Mouse (Mus musculus): ENCODE data around the gene Per2. TPM values are rescaled to one million over a fixed set of nuclear protein-coding genes. Genes with fewer than 3 reads are reported as not detected.
A peak's percentile ranks its signal among the peaks of the same experiment; 100 is the strongest.

Gene Per2
- polyA plus RNA-seq, 1 experiment from 2014 or later = 3.6 TPM

GRCm38 (mm10) chr1:91405406-91406169, 53.5 kb downstream of the Per2 start:
- Histone ChIP-seq H3K4me2 (replicated peaks) (no peak overlapping the region), H3K27me3 (replicated peaks) (no peaks in the 10 kb centered on the region; the same call in 1 of the 2 replicates), H3K27ac (no peak overlapping the region), H3K9ac (no peak overlapping the region), H3K36me3 (no peaks in the 10 kb centered on the region), H3K9me3 (no peaks in the 10 kb centered on the region), H3K4me1 (no peaks in the 10 kb centered on the region), H3K4me3 (no peak overlapping the region)
- ATAC-seq (ENCODE audit: low FRiP score, low read depth) = no peak
- WGBS = 60% methylated on average over 23 of the region's 23 CpGs

GRCm38 (mm10) chr1:91404976-91405375, 54.1 kb downstream of the Per2 start:
- Histone ChIP-seq H3K4me2 (replicated peaks) (no peak overlapping the region), H3K27ac (no peak overlapping the region), H3K9me3 (no peaks in the 10 kb centered on the region), H3K27me3 (replicated peaks) (no peaks in the 10 kb centered on the region; the same call in 1 of the 2 replicates), H3K4me1 (no peaks in the 10 kb centered on the region), H3K4me3 (no peak overlapping the region), H3K36me3 (no peaks in the 10 kb centered on the region), H3K9ac (no peak overlapping the region)
- ATAC-seq (ENCODE audit: low FRiP score, low read depth) = no peak
- 30% methylated on average over 1 of the region's 1 CpGs for WGBS

GRCm38 (mm10) chr1:91398260-91399062, 60.7 kb downstream of the Per2 start, which contains the start of gene Ilkap:
TSS of gene Ilkap (minus strand) at chr1:91398815.
- WGBS = under 1% methylated on average over 91 of the region's 91 CpGs

DNA sequence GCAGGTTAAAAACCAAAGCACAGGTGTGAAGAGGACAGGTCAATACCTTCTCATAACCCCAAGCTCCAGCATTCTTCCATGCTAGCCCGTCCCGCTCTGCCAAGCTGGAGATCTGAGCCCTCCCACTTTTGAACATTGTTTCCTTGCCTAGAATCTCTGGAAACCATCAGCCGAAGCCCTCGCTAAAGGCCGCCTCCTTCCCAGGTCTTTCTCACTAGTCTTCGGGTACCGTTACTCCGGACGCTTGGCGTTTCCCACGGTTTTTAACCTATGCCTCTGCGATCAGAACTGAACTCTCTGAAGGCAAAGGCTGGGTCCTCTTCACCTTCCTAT, 61.2 kb downstream of the Per2 start:
- Histone ChIP-seq H3K36me3 (peaks cover 20% of the 10 kb centered on the region), H3K9ac (peak overlapping the region; percentile 90), H3K9me3 (no peaks in the 10 kb centered on the region), H3K27ac (peak overlapping the region; percentile 53; the same call in 1 of the 2 replicates), H3K27me3 (replicated peaks) (no peaks in the 10 kb centered on the region), H3K4me2 (replicated peaks) (peak overlapping the region; percentile 93), H3K4me1 (peaks cover 16% of the 10 kb centered on the region), H3K4me3 (peak overlapping the region; percentile 86)
- ATAC-seq (ENCODE audit: low FRiP score, low read depth) = no peak
- WGBS = 3% methylated on average over 12 of the region's 12 CpGs

More at GRCm38 (mm10) chr1:91398260-91399062, 60.7 kb downstream of the Per2 start, which contains the start of gene Ilkap:
- Histone ChIP-seq H3K4me2 (replicated peaks) (peak within 1 kb of the TSS; percentile 93), H3K27ac (peak within 1 kb of the TSS; percentile 63), H3K4me3 (peak within 1 kb of the TSS; percentile 86), H3K4me1 (peaks cover 16% of the 10 kb centered on the region), H3K9me3 (no peaks in the 10 kb centered on the region), H3K36me3 (peaks cover 15% of the 10 kb centered on the region), H3K9ac (peak within 1 kb of the TSS; percentile 90), H3K27me3 (replicated peaks) (no peaks in the 10 kb centered on the region)
- peak; percentile 94 for ATAC-seq (ENCODE audit: low FRiP score, low read depth)

DNA sequence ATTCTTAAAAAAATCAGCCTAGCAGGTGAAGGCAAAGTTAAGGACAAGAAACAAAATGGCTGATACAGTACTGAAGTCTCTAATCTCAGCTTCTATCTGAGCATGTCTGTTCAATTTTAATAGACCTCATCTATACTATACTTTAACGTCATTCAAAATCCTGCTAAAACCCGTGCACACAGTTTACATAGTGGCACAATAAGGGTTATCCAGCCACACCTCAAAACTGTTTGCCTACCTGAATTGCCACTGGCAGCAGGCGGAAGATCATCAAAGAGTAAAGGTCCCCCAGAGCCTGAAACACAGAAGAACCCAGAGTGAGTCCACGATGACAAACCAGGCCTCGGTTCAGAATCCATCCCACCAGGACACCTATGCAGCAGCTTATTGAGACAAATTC, 68.8 kb downstream of the Per2 start:
- Histone ChIP-seq H3K4me3 (no peak overlapping the region), H3K27me3 (replicated peaks) (no peaks in the 10 kb centered on the region), H3K9ac (no peak overlapping the region), H3K9me3 (no peaks in the 10 kb centered on the region), H3K4me1 (no peaks in the 10 kb centered on the region), H3K27ac (no peak overlapping the region), H3K4me2 (replicated peaks) (no peak overlapping the region), H3K36me3 (peaks cover 69% of the 10 kb centered on the region)
- ATAC-seq (ENCODE audit: low FRiP score, low read depth) = no peak
- WGBS = 95% methylated on average over 5 of the region's 5 CpGs

DNA sequence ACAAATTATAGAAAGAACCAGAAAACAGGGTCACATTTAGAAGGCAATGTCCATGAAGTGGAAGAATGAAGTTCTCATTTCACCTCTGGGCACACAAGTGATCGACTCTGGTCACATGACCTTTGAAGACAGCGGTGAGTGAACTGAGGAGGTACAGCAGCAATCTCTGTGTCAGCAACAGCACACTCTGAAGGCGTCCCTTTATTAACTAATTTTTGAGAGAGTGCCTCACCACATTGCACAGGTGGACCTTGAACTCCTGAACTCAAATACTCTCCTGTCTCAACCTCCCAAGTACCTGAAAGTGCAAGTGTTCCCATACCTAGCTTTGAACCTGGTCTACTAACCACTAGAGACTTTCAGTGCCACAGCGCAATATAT, 78.0 kb downstream of the Per2 start:
- no peaks in the 10 kb centered on the region for H3K9me3 ChIP-seq
- H3K4me2 ChIP-seq (replicated peaks) = no peak overlapping the region
- no peaks in the 10 kb centered on the region for H3K4me1 ChIP-seq
- peaks cover 91% of the 10 kb centered on the region for H3K36me3 ChIP-seq
- H3K4me3 ChIP-seq = no peak overlapping the region
- H3K9ac ChIP-seq = no peak overlapping the region
- no peak for ATAC-seq (ENCODE audit: low FRiP score, low read depth)
- no peak overlapping the region for H3K27ac ChIP-seq
- H3K27me3 ChIP-seq (replicated peaks) = no peaks in the 10 kb centered on the region
- WGBS = 93% methylated on average over 4 of the region's 4 CpGs

DNA sequence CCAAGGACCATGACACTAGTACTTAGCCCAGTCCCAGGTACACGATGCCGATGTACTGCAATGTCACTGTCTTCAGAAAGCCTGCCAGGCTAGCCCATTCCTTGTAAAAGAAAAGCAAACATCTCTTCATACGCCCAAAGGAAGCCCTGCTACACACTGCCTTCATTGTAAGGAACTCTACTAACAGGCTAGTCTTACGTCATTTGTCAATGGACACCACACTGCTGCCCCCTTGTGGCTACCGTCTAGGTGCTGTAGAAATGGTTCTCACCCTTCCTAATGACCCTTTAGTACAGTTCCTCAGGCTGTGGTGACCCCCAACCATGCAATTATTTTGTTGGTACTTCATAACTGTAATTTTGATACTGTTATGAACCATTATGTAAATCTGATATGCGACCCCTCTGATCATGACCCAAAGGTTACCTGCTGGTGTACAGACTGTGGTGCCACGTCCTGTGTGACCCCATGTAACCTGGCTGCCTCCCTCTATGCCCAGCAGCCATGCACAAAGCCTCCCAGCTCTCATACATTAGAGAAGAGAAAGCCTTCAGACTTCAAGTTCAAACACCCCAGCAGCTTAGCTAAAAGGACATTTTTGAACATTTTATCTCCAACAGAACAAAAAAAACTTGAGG, 78.6 kb downstream of the Per2 start:
- Histone ChIP-seq H3K4me1 (no peaks in the 10 kb centered on the region), H3K27me3 (replicated peaks) (no peaks in the 10 kb centered on the region), H3K27ac (no peak overlapping the region), H3K9ac (no peak overlapping the region), H3K4me3 (no peak overlapping the region), H3K4me2 (replicated peaks) (no peak overlapping the region), H3K36me3 (peaks cover 93% of the 10 kb centered on the region), H3K9me3 (no peaks in the 10 kb centered on the region)
- WGBS = 63% methylated on average over 7 of the region's 7 CpGs
- 0 out of 2 replicates have a peak, but pooled peaks have one; percentile 37 for ATAC-seq (ENCODE audit: low FRiP score, low read depth)

DNA sequence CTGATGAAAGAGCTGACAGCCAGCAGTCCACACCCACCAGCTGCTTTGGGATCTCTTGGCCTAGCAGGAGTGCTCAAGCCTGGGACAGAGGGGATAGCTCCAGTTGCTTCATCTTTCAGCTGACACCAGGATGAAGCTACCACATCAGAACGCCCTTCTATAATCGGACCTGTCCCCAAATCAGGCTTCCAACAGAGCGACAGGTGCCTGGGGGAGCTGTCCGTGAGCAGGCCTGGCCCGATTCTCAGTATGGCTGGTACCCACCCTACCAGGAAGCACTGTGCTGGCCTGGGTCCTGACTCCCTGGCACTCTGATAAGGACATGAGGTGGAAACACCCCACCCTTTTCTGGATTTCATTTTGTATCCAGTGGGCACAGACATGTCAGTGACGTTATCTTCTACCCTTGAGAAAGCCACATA, 85.7 kb downstream of the Per2 start:
- no peak for ATAC-seq (ENCODE audit: low FRiP score, low read depth)

DNA sequence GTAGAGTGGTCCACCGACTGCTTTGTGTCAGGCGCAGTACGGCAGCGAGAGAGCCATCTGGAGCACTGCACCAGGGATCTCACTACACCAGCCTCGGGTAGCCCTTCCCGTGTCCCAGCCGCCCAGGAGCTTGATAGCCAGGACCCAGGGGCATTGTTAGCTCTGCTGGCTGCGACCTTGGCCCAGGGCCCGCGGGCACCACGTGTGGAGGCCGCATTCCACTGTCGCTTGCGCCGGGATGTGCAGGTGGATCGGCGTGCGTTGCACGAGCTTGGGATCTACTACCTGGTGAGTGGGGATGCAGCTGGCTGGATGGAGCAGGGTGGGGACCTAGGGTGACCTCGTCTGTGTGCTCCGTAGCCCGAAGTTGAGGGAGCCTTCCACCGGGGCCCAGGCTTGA, 89.1 kb downstream of the Per2 start:
- Histone ChIP-seq H3K27ac (no peak overlapping the region), H3K4me1 (peaks cover 7% of the 10 kb centered on the region; the same call in 1 of the 2 replicates), H3K9ac (no peak overlapping the region), H3K9me3 (no peaks in the 10 kb centered on the region), H3K4me2 (replicated peaks) (no peak overlapping the region), H3K36me3 (peaks cover 48% of the 10 kb centered on the region), H3K27me3 (replicated peaks) (peaks cover 19% of the 10 kb centered on the region; the same call in 1 of the 2 replicates), H3K4me3 (no peak overlapping the region)
- no peak for ATAC-seq (ENCODE audit: low FRiP score, low read depth)
- 89% methylated on average over 23 of the region's 23 CpGs for WGBS

More for the DNA sequence above, 85.7 kb downstream of the Per2 start:
- Histone ChIP-seq H3K4me2 (replicated peaks) (no peak overlapping the region), H3K27me3 (replicated peaks) (no peaks in the 10 kb centered on the region), H3K27ac (no peak overlapping the region), H3K36me3 (peaks cover 82% of the 10 kb centered on the region), H3K9ac (no peak overlapping the region), H3K9me3 (no peaks in the 10 kb centered on the region), H3K4me3 (no peak overlapping the region), H3K4me1 (no peaks in the 10 kb centered on the region)
- 91% methylated on average over 6 of the region's 6 CpGs for WGBS

DNA sequence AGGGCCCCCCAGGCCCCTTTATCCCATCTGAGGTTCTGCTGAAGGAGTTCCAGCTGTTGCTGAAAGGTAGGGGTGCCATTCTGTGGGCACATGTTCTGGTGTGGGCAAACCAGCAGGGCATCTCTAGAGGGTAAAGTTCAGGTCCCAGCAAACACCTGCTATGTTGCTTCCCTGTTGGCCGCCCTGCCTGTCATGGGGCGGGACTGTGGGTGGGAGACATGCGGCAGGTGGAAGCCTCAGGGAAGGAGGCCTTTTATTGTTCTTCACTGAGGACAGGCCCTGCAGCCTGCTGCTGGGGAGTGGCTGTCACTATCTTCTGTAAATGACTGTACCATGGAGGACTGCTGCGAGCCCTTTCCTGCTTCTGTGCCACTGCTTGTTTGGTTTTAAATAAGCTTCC, 89.7 kb downstream of the Per2 start:
- H3K4me1 ChIP-seq = peaks cover 7% of the 10 kb centered on the region; the same call in 1 of the 2 replicates
- no peak for ATAC-seq (ENCODE audit: low FRiP score, low read depth)
- no peaks in the 10 kb centered on the region for H3K9me3 ChIP-seq
- H3K27me3 ChIP-seq (replicated peaks) = peaks cover 19% of the 10 kb centered on the region; the same call in 1 of the 2 replicates
- peaks cover 41% of the 10 kb centered on the region for H3K36me3 ChIP-seq
- H3K4me2 ChIP-seq (replicated peaks) = no peak overlapping the region
- WGBS = 60% methylated on average over 4 of the region's 4 CpGs
- no peak overlapping the region for H3K27ac ChIP-seq
- H3K9ac ChIP-seq = no peak overlapping the region
- H3K4me3 ChIP-seq = no peak overlapping the region

DNA sequence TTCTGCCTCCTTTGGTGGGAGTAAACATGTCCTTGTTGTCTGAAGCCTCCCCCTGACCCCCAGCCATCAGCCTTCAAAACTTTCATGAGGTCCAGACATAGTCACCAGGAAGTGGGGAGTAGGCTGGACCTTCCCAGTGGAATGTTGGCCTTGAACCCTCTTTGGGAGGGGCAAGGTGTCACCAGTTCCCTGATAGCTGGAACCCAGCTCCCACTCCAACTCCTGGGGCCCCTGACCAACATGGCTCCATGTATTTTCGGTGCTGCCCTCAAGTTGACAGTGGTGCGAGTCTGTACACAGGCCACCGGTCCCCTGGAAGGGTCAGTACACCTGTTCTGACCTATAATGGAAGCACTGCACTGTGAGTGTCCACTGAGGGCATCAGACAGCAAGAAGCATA, 91.8 kb downstream of the Per2 start:
- Histone ChIP-seq H3K27me3 (replicated peaks) (peaks cover 19% of the 10 kb centered on the region; the same call in 1 of the 2 replicates), H3K4me2 (replicated peaks) (0 out of 2 replicates have a peak overlapping the region, but pooled peaks have one; percentile 63), H3K4me1 (peaks cover 7% of the 10 kb centered on the region; the same call in 1 of the 2 replicates), H3K9me3 (0 out of 2 replicates have a peak, but pooled peaks cover 3% of the 10 kb centered on the region), H3K9ac (no peak overlapping the region), H3K4me3 (no peak overlapping the region), H3K36me3 (peaks cover 22% of the 10 kb centered on the region), H3K27ac (no peak overlapping the region)
- no peak for ATAC-seq (ENCODE audit: low FRiP score, low read depth)
- 96% methylated on average over 3 of the region's 3 CpGs for WGBS

All from neural tube, embryonic 12.5 days (tissue).